Mouse (Mus musculus): ENCODE results near the gene Tie1. TPM values are rescaled to one million over a fixed set of nuclear protein-coding genes. Genes with fewer than 3 reads are reported as not detected.

Gene Tie1
- 65.3 and 66.4 TPM in 2 replicates for polyA plus RNA-seq (2015; fragmentation: Nextera tagmentation; extraction: Ambion mirVana)

- Histone ChIP-seq H3K4me3 (ENCODE audit: low read length) (peak within 1 kb of the TSS; percentile 37), H3K27ac (ENCODE audit: low read length) (no peak within 1 kb of the TSS; the same call in 1 of the 2 replicates), H3K36me3 (ENCODE audit: insufficient read depth, low read length) (no peaks in the 10 kb centered on the region), H3K27me3 (ENCODE audit: insufficient read depth, low read length) (no peaks in the 10 kb centered on the region), H3K9ac (replicated peaks; ENCODE audit: low read length) (peak within 1 kb of the TSS; percentile 41; the same call in 1 of the 2 replicates), H3K4me2 (replicated peaks; ENCODE audit: low read depth, low read length) (peak within 1 kb of the TSS; percentile 43), H3K9me3 (ENCODE audit: low read length) (no peaks in the 10 kb centered on the region), H3K4me1 (ENCODE audit: insufficient read depth, low read length) (peaks cover 8% of the 10 kb centered on the region)
- WGBS = 71% methylated on average over 8 of the region's 8 CpGs
- ATAC-seq (ENCODE audit: low FRiP score, low TSS enrichment) = peak; percentile 89
These were observed at the start of gene Tie1 for GRCm38 (mm10) chr4:118489717-118490132. Gene Tie1, minus strand, starts transcription at chr4:118490061.

- Histone ChIP-seq H3K4me3 (ENCODE audit: low read length) (no peak overlapping the region), H3K36me3 (ENCODE audit: insufficient read depth, low read length) (no peaks in the 10 kb centered on the region), H3K27ac (ENCODE audit: low read length) (peak overlapping the region; percentile 27; the same call in 1 of the 2 replicates), H3K4me2 (replicated peaks; ENCODE audit: low read depth, low read length) (no peak overlapping the region), H3K27me3 (ENCODE audit: insufficient read depth, low read length) (no peaks in the 10 kb centered on the region), H3K9me3 (ENCODE audit: low read length) (no peaks in the 10 kb centered on the region), H3K9ac (replicated peaks; ENCODE audit: low read length) (no peak overlapping the region; the same call in 1 of the 2 replicates), H3K4me1 (ENCODE audit: insufficient read depth, low read length) (peaks cover 13% of the 10 kb centered on the region)
- WGBS = 30% methylated on average over 6 of the region's 6 CpGs
- no peak for ATAC-seq (ENCODE audit: low FRiP score, low TSS enrichment)
These were observed 47.9 kb upstream of the Tie1 start for GRCm38 (mm10) chr4:118537801-118538200.

- peak overlapping the region; percentile 38; the same call in 1 of the 2 replicates for H3K27ac ChIP-seq (ENCODE audit: low read length)
- H3K36me3 ChIP-seq (ENCODE audit: insufficient read depth, low read length) = no peaks in the 10 kb centered on the region
These were observed 45.7 kb upstream of the Tie1 start for GRCm38 (mm10) chr4:118535610-118536009.

GRCm38 (mm10) chr4:118533605-118534004 lies 43.7 kb upstream of the Tie1 start:
- ATAC-seq (ENCODE audit: low FRiP score, low TSS enrichment) = peak; percentile 40; the same call in 1 of the 2 replicates
- H3K4me2 ChIP-seq (replicated peaks; ENCODE audit: low read depth, low read length) = no peak overlapping the region
- H3K9ac ChIP-seq (replicated peaks; ENCODE audit: low read length) = no peak overlapping the region
- peak overlapping the region; percentile 57 for H3K27ac ChIP-seq (ENCODE audit: low read length)
- 67% methylated on average over 7 of the region's 7 CpGs for WGBS
- H3K4me3 ChIP-seq (ENCODE audit: low read length) = no peak overlapping the region
- peaks cover 19% of the 10 kb centered on the region for H3K4me1 ChIP-seq (ENCODE audit: insufficient read depth, low read length)
- H3K36me3 ChIP-seq (ENCODE audit: insufficient read depth, low read length) = no peaks in the 10 kb centered on the region
- no peaks in the 10 kb centered on the region for H3K27me3 ChIP-seq (ENCODE audit: insufficient read depth, low read length)
- H3K9me3 ChIP-seq (ENCODE audit: low read length) = no peaks in the 10 kb centered on the region

More at GRCm38 (mm10) chr4:118535610-118536009, 45.7 kb upstream of the Tie1 start:
- H3K9ac ChIP-seq (replicated peaks; ENCODE audit: low read length) = no peak overlapping the region
- no peak overlapping the region for H3K4me3 ChIP-seq (ENCODE audit: low read length)
- peak; percentile 49; the same call in 1 of the 2 replicates for ATAC-seq (ENCODE audit: low FRiP score, low TSS enrichment)
- H3K4me2 ChIP-seq (replicated peaks; ENCODE audit: low read depth, low read length) = no peak overlapping the region
- 68% methylated on average over 6 of the region's 6 CpGs for WGBS
- H3K4me1 ChIP-seq (ENCODE audit: insufficient read depth, low read length) = peaks cover 21% of the 10 kb centered on the region
- no peaks in the 10 kb centered on the region for H3K9me3 ChIP-seq (ENCODE audit: low read length)
- no peaks in the 10 kb centered on the region for H3K27me3 ChIP-seq (ENCODE audit: insufficient read depth, low read length)

- H3K4me2 ChIP-seq (replicated peaks; ENCODE audit: low read depth, low read length) = no peak overlapping the region
- H3K9ac ChIP-seq (replicated peaks; ENCODE audit: low read length) = no peak overlapping the region
- H3K27me3 ChIP-seq (ENCODE audit: insufficient read depth, low read length) = no peaks in the 10 kb centered on the region
- H3K4me1 ChIP-seq (ENCODE audit: insufficient read depth, low read length) = peaks cover 19% of the 10 kb centered on the region
- WGBS = 18% methylated on average over 3 of the region's 4 CpGs
- H3K36me3 ChIP-seq (ENCODE audit: insufficient read depth, low read length) = no peaks in the 10 kb centered on the region
- peak; percentile 87 for ATAC-seq (ENCODE audit: low FRiP score, low TSS enrichment)
- peak overlapping the region; percentile 57 for H3K27ac ChIP-seq (ENCODE audit: low read length)
- no peaks in the 10 kb centered on the region for H3K9me3 ChIP-seq (ENCODE audit: low read length)
- no peak overlapping the region for H3K4me3 ChIP-seq (ENCODE audit: low read length)
These were observed 43.3 kb upstream of the Tie1 start for GRCm38 (mm10) chr4:118533156-118533555.

GRCm38 (mm10) chr4:118532663-118533062 lies 42.8 kb upstream of the Tie1 start:
- H3K36me3 ChIP-seq (ENCODE audit: insufficient read depth, low read length) = no peaks in the 10 kb centered on the region
- no peaks in the 10 kb centered on the region for H3K9me3 ChIP-seq (ENCODE audit: low read length)
- 53% methylated on average over 5 of the region's 5 CpGs for WGBS
- H3K9ac ChIP-seq (replicated peaks; ENCODE audit: low read length) = no peak overlapping the region
- peak overlapping the region; percentile 19 for H3K27ac ChIP-seq (ENCODE audit: low read length)
- peak; percentile 23; the same call in 1 of the 2 replicates for ATAC-seq (ENCODE audit: low FRiP score, low TSS enrichment)
- no peak overlapping the region for H3K4me3 ChIP-seq (ENCODE audit: low read length)
- no peak overlapping the region for H3K4me2 ChIP-seq (replicated peaks; ENCODE audit: low read depth, low read length)
- peaks cover 19% of the 10 kb centered on the region for H3K4me1 ChIP-seq (ENCODE audit: insufficient read depth, low read length)
- no peaks in the 10 kb centered on the region for H3K27me3 ChIP-seq (ENCODE audit: insufficient read depth, low read length)

- H3K4me3 ChIP-seq (ENCODE audit: low read length) = peak overlapping the region; percentile 37
- H3K9ac ChIP-seq (replicated peaks; ENCODE audit: low read length) = no peak overlapping the region
- H3K36me3 ChIP-seq (ENCODE audit: insufficient read depth, low read length) = no peaks in the 10 kb centered on the region
- peak overlapping the region; percentile 83 for H3K27ac ChIP-seq (ENCODE audit: low read length)
- peaks cover 18% of the 10 kb centered on the region for H3K4me1 ChIP-seq (ENCODE audit: insufficient read depth, low read length)
- H3K27me3 ChIP-seq (ENCODE audit: insufficient read depth, low read length) = no peaks in the 10 kb centered on the region
- 83% methylated on average over 6 of the region's 6 CpGs for WGBS
- ATAC-seq (ENCODE audit: low FRiP score, low TSS enrichment) = peak; percentile 68; the same call in 1 of the 2 replicates
- peak overlapping the region; percentile 45 for H3K4me2 ChIP-seq (replicated peaks; ENCODE audit: low read depth, low read length)
- H3K9me3 ChIP-seq (ENCODE audit: low read length) = no peaks in the 10 kb centered on the region
These were observed 37.9 kb upstream of the Tie1 start for GRCm38 (mm10) chr4:118527720-118528119.

GRCm38 (mm10) chr4:118527335-118527681 lies 37.4 kb upstream of the Tie1 start:
- Histone ChIP-seq H3K4me3 (ENCODE audit: low read length) (peak overlapping the region; percentile 37), H3K4me1 (ENCODE audit: insufficient read depth, low read length) (peaks cover 14% of the 10 kb centered on the region), H3K9me3 (ENCODE audit: low read length) (no peaks in the 10 kb centered on the region), H3K36me3 (ENCODE audit: insufficient read depth, low read length) (no peaks in the 10 kb centered on the region), H3K4me2 (replicated peaks; ENCODE audit: low read depth, low read length) (peak overlapping the region; percentile 45), H3K27me3 (ENCODE audit: insufficient read depth, low read length) (no peaks in the 10 kb centered on the region), H3K9ac (replicated peaks; ENCODE audit: low read length) (peak overlapping the region; percentile 48), H3K27ac (ENCODE audit: low read length) (peak overlapping the region; percentile 83)
- ATAC-seq (ENCODE audit: low FRiP score, low TSS enrichment) = 0 out of 2 replicates have a peak, but pooled peaks have one; percentile 8
- WGBS = 38% methylated on average over 5 of the region's 5 CpGs

- H3K4me2 ChIP-seq (replicated peaks; ENCODE audit: low read depth, low read length) = peak within 1 kb of the TSS; percentile 45
- H3K9ac ChIP-seq (replicated peaks; ENCODE audit: low read length) = peak within 1 kb of the TSS; percentile 48
- peak; percentile 74 for ATAC-seq (ENCODE audit: low FRiP score, low TSS enrichment)
- H3K27ac ChIP-seq (ENCODE audit: low read length) = peak within 1 kb of the TSS; percentile 83
- H3K27me3 ChIP-seq (ENCODE audit: insufficient read depth, low read length) = no peaks in the 10 kb centered on the region
- no peaks in the 10 kb centered on the region for H3K36me3 ChIP-seq (ENCODE audit: insufficient read depth, low read length)
- peaks cover 10% of the 10 kb centered on the region; the same call in 1 of the 2 replicates for H3K4me1 ChIP-seq (ENCODE audit: insufficient read depth, low read length)
- WGBS = 36% methylated on average over 17 of the region's 17 CpGs
- H3K4me3 ChIP-seq (ENCODE audit: low read length) = peak within 1 kb of the TSS; percentile 37
- H3K9me3 ChIP-seq (ENCODE audit: low read length) = no peaks in the 10 kb centered on the region
These were observed 36.8 kb upstream of the Tie1 start, which contains the start of gene 2610528J11Rik for GRCm38 (mm10) chr4:118526408-118527334. Gene 2610528J11Rik, plus strand, starts transcription at chr4:118526999.

Measured in kidney, embryonic 16.5 days (tissue).